Mouse (Mus musculus) lung, adult 2 months (tissue): ENCODE results near the gene Tor1b. TPM values are rescaled to one million over a fixed set of nuclear protein-coding genes. Genes with fewer than 3 reads are reported as not detected.

Experiments used
- DNase-seq: peaks from one replicate; pipeline ENCODE4 v3.0.0; 2022
- H3K4me1 ChIP-seq: fragments of 200-500 bp; 2 replicates; pipeline ENCODE4 v1.6.1; 2011; ENCODE audit warnings: low read length; ENCODE audit not compliant: control insufficient read depth, insufficient read depth
- H3K4me3 ChIP-seq: fragments of 200-500 bp; replicated peaks from 2 replicates; pipeline ENCODE3; 2011; ENCODE audit warnings: low read depth, mild to moderate bottlenecking, control low read depth, low read length; ENCODE audit errors: extremely low read depth
- CTCF ChIP-seq: fragments of 200-500 bp; IDR thresholded peaks from 2 replicates; pipeline ENCODE4 v1.5.1; 2011; ENCODE audit warnings: mild to moderate bottlenecking, low read length, control low read depth; ENCODE audit not compliant: insufficient read depth
- POLR2A ChIP-seq: fragments of 200-500 bp; IDR thresholded peaks from 2 replicates; pipeline ENCODE4 v1.6.1; 2011; ENCODE audit warnings: low read depth, mild to moderate bottlenecking, control low read depth, low read length, borderline replicate concordance; ENCODE audit errors: extremely low read depth
- WGBS: fragments of 180-500 bp; shearing (Covaris S2); methylation state at CpG from one replicate; pipeline ENCODE4 v1.1.7; 2018; 5-methylcytosine and 5-hydroxymethylcytosine counted together
- polyA plus RNA-seq: library from polyadenylated mRNA; depleted of rRNA; stranded (reverse); fragments of >200 nt; gene quantifications from 2 replicates; pipeline ENCODE4 v1.2.3, GENCODE M21; 2012

Gene Tor1b
- polyA plus RNA-seq, 1 experiment = 30.2 TPM

DNA sequence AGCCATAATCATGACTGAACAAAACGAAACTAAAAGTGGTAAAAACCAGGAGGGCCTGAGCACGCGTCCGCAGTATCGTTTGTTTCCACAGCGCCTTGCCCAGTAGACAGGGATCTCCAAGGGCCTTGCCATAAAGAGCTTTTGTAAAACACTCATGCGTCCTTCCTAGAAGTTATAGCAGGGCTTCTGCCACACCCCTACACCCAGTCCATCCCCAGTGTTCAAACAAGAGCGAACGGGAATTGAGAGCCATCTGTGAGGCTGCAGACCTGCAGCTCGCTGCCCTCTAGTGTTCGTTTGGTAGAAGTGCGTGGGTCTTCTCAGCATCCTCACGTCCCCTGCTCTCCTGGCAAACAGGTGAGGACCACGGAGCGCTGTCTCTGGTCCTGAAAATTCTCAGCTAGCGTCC, 10.2 kb upstream of the Tor1b start:
- peak; percentile 63 for DNase-seq
- Histone ChIP-seq H3K4me1 (no peaks in the 10 kb centered on the region), H3K4me3 (peak overlapping the region; percentile 66)
- peak; percentile 47; the same call in 1 of the 2 replicates for TF ChIP-seq POLR2A
- peak; percentile 97 for TF ChIP-seq CTCF
- WGBS = 13% methylated on average over 16 of the region's 16 CpGs

DNA sequence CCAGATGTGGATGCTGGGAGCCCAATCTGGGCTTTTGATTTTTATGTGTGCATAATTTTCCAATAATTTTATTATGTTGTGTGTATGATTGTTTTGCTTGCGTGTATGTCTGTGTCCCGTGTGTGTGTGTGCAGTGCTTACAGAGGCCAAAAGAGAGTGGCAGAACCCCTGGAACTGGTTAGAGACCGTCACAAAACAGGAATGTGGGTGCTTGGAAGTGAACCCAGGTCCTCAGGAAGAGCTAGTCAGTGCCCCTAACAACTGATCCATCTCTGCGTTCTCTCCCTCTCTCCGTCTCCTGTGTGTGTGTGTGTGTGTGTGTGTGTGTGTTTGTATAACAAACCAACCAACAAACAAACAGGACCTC, 319 bp upstream of the Tor1b start:
- H3K4me3 ChIP-seq = peak overlapping the region; percentile 94
- H3K4me1 ChIP-seq = peaks cover 7% of the 10 kb centered on the region
- TF ChIP-seq CTCF (no peak), POLR2A (no peak)
- WGBS = 28% methylated on average over 5 of the region's 5 CpGs
- no peak for DNase-seq

- no peak for DNase-seq
- TF ChIP-seq CTCF (no peak), POLR2A (no peak)
- H3K4me1 ChIP-seq = peaks cover 7% of the 10 kb centered on the region
- no peak overlapping the region for H3K4me3 ChIP-seq
- WGBS = 35% methylated on average over 6 of the region's 6 CpGs
Measured at GRCm38 (mm10) chr2:30954797-30955196, 2.0 kb downstream of the Tor1b start.

DNA sequence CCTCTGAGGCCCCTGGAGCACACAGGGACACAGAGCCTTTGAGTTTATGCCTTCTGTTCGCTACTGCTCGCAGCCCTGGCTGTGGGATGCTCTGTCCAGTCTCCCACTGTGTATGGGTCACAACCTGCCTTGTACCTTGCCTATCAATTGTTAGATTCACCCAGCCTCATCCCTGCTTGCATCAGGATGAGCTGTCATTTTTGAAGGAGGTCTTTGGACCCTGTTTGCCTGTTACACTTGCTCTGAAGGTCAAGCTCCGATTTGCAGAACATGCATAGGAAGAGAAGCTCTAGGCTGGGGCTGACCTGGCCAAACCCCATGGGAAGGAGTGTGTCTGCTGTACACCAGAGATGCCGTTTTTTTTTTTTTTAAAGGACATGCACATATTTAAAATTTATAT, 4.8 kb downstream of the Tor1b start:
- no peak for DNase-seq
- TF ChIP-seq POLR2A (no peak), CTCF (no peak)
- Histone ChIP-seq H3K4me3 (no peak overlapping the region), H3K4me1 (peaks cover 7% of the 10 kb centered on the region)
- 80% methylated on average over 4 of the region's 4 CpGs for WGBS

DNA sequence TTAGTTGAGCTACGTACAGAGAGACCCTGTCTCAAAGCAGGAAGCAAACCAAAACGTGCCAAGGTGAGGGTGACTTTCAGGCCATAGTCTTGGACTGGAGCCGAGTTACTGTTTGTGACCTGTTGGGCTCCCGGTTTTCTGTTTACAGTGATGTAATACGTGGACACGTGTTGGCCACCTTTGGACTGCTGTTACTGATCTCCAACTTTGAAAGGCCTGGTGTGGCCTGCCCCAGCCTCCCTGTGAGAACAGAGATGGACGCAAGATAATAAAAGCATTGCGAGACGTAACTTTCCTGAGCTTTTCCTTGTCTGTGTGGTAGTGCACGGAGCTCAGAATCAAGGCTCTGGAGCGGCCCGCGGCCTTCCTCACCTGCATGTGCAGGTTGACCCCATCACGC, 6.0 kb downstream of the Tor1b start:
- 82% methylated on average over 14 of the region's 14 CpGs for WGBS
- DNase-seq = no peak

GRCm38 (mm10) chr2:30959856-30960255, 7.1 kb downstream of the Tor1b start:
- DNase-seq = no peak
- 50% methylated on average over 5 of the region's 5 CpGs for WGBS
- no peak overlapping the region for H3K4me3 ChIP-seq
- H3K4me1 ChIP-seq = 0 out of 2 replicates have a peak, but pooled peaks cover 2% of the 10 kb centered on the region
- TF ChIP-seq POLR2A (no peak), CTCF (no peak)

More for the DNA sequence above, 6.0 kb downstream of the Tor1b start:
- H3K4me3 ChIP-seq = no peak overlapping the region
- H3K4me1 ChIP-seq = peaks cover 4% of the 10 kb centered on the region
- no peak for TF ChIP-seq CTCF
- TF ChIP-seq POLR2A = no peak

GRCm38 (mm10) chr2:30962570-30963254, 10.0 kb downstream of the Tor1b start:
- WGBS = 80% methylated on average over 11 of the region's 11 CpGs
- no peak for DNase-seq
- TF ChIP-seq POLR2A (no peak), CTCF (no peak)
- Histone ChIP-seq H3K4me3 (no peak overlapping the region), H3K4me1 (peaks cover 10% of the 10 kb centered on the region; the same call in 1 of the 2 replicates)

DNA sequence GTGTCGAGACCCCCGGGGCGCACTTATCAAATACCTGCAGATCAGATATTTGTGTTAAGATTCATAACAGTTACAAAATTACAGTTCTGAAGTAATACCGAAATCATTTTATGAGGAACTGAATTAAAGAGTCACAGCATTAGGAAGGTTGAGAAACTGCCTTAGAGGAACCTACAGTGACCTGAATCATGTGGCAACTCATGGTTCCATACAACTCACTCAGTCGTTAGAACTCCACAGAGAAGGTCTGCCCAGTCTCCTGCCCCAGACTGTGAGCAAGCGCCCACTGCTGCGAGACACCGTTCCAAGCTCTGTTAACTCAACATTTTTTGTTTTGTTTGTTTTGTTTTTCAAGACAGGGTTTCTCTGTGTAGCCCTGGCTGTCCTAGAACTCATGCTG, 12.9 kb downstream of the Tor1b start:
- no peak for DNase-seq
- TF ChIP-seq CTCF (no peak), POLR2A (no peak)
- no peak overlapping the region for H3K4me3 ChIP-seq
- WGBS = 85% methylated on average over 8 of the region's 8 CpGs
- H3K4me1 ChIP-seq = peaks cover 10% of the 10 kb centered on the region; the same call in 1 of the 2 replicates

DNA sequence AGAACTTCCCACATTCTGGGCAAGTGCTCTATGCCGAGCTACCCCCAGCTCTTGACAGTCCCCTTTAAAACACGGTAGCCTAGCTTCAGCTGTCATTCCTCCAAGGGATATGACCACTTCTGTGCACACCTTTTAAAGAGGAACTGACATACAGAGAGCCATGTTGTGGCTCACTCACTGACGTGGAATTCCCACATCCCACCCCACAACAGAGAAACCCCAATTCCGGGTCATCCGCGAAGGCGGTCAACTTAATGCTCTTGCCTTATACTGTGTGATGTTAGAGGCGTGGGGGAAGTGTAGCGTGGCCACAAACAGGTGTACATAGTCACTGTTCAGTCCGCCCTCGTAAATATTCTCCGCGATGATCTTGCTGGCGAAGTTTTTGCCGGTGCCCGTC, 14.1 kb downstream of the Tor1b start:
- no peak for TF ChIP-seq CTCF
- TF ChIP-seq POLR2A = no peak
- Histone ChIP-seq H3K4me3 (peak overlapping the region; percentile 94), H3K4me1 (peaks cover 10% of the 10 kb centered on the region; the same call in 1 of the 2 replicates)
- WGBS = 14% methylated on average over 16 of the region's 16 CpGs
- no peak for DNase-seq
